Mouse (Mus musculus): ENCODE data around the gene Wdr62.

DNA sequence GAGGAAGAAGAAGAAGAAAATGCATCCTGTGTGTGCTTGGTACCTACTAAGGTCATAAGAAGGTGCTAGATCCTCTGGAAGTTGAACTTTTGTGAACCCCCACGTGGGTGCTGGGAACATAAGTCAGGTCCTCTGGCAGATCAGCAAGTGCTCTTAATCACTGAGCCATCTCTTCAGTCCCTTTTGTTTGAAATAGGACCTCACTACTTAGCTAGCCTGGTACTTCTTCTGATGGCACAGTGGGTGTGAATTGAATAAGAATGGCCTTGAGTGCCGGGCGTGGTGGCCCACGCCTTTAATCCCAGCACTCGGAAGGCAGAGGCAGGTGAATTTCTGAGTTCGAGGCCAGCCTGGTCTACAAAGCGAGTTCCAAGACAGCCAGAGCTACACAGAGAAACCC, 14.3 kb downstream of the Wdr62 start:
- TF ChIP-seq CTCF (IDR thresholded peaks at IDR 0.05) (no peak), POLR2A (IDR thresholded peaks at IDR 0.05; ENCODE audit: insufficient read depth, low read depth, low read length) (no peak)
